Mouse (Mus musculus): ENCODE results near the gene Cldn7. TPM values are rescaled to one million over a fixed set of nuclear protein-coding genes. Genes with fewer than 3 reads are reported as not detected.

Gene Cldn7
- total RNA-seq, 2 experiments from 2014 or later = not detected

- intact Hi-C loops (cut with DNase I) = no loop called here
- Histone ChIP-seq H3K27ac (peak within 1 kb of the TSS; percentile 79), H3K4me3 (peak within 1 kb of the TSS; percentile 69)
- no peak for DNase-seq
- no peak for TF ChIP-seq CTCF (IDR thresholded peaks at IDR 0.05)
These were observed 52.1 kb downstream of the Cldn7 start, which contains the start of gene Dlg4 for GRCm38 (mm10) chr11:70016669-70017068. Gene Dlg4, plus strand, starts transcription at chr11:70016942.

- Histone ChIP-seq H3K4me3 (no peak overlapping the region), H3K27ac (peak overlapping the region; percentile 79)
- DNase-seq = no peak
- intact Hi-C loops (cut with DNase I) = no loop called here
- TF ChIP-seq CTCF (IDR thresholded peaks at IDR 0.05) = no peak
These were observed 52.7 kb downstream of the Cldn7 start for GRCm38 (mm10) chr11:70017199-70017767.

Small RNA genes lying within 50 kb of the gene (microRNA-seq; reads per million reads assigned to microRNA genes)
- gene Gm44349 (not detected), gene Mir324 (661 reads per million, percentile 71 among the genes with 10 or more reads in this experiment)

Other genes with a start within 250 kb of the Cldn7 start
- gene Polr2a, start 206.1 kb upstream of the Cldn7 start, total RNA-seq (2021) = 10 to 100 TPM; 26.9 to 35.4 TPM
- gene Slc35g3, start 202.8 kb upstream of the Cldn7 start, total RNA-seq (2021) = not detected
- gene Zbtb4, start 198.9 kb upstream of the Cldn7 start, total RNA-seq (2021) = 10 to 100 TPM; 29.3 to 35.9 TPM
- gene Chrnb1, start 168.8 kb upstream of the Cldn7 start, total RNA-seq (2021) = 10 to 100 TPM; 23.2 to 26.3 TPM
- gene Fgf11, start 162.9 kb upstream of the Cldn7 start, total RNA-seq (2021) = 1 to 10 TPM; 3.9 to 4.7 TPM
- gene Tmem102, start 159.2 kb upstream of the Cldn7 start, total RNA-seq (2021) = under 1 TPM; 0.20 to 0.41 TPM
- gene Gm39566, start 149.5 kb upstream of the Cldn7 start, total RNA-seq (2021) = not detected
- not detected for gene Spem2, start 146.3 kb upstream of the Cldn7 start, total RNA-seq (2021)
- not detected for gene Spem1, start 142.6 kb upstream of the Cldn7 start, total RNA-seq (2021)
- gene Nlgn2, start 127.0 kb upstream of the Cldn7 start, total RNA-seq (2021) = 1 to 10 TPM; 2.3 to 2.7 TPM
- 100 to 1,000 TPM; 144 to 165 TPM for gene Tmem256, start 126.3 kb upstream of the Cldn7 start, total RNA-seq (2021)
- gene Plscr3, start 118.4 kb upstream of the Cldn7 start, total RNA-seq (2021) = 10 to 100 TPM in 1 of 2 experiments, 1 to 10 TPM in 1; 9.6 to 13.0 TPM
- under 1 TPM in 1 of 2 experiments, not detected in 1; 0.11 TPM for gene Tnk1, start 106.0 kb upstream of the Cldn7 start, total RNA-seq (2021)
- not detected for gene Tmem95, start 86.8 kb upstream of the Cldn7 start, total RNA-seq (2021)
- gene Kctd11, start 83.4 kb upstream of the Cldn7 start, total RNA-seq (2021) = 1 to 10 TPM; 1.3 to 1.7 TPM
- under 1 TPM in 1 of 2 experiments, not detected in 1; 0.08 TPM for gene Acap1, start 69.2 kb upstream of the Cldn7 start, total RNA-seq (2021)
- under 1 TPM in 1 of 2 experiments, not detected in 1; 0.33 TPM for gene 2810408A11Rik, start 63.8 kb upstream of the Cldn7 start, total RNA-seq (2021)
- gene Neurl4, start 63.7 kb upstream of the Cldn7 start, total RNA-seq (2021) = 10 to 100 TPM; 25.2 to 33.5 TPM
- 10 to 100 TPM; 47.1 to 49.6 TPM for gene Gps2, start 50.9 kb upstream of the Cldn7 start, total RNA-seq (2021)
- gene Eif5a, start 42.8 kb upstream of the Cldn7 start, total RNA-seq (2021) = 100 to 1,000 TPM; 413 to 433 TPM
- 10 to 100 TPM in 1 of 2 experiments, 1 to 10 TPM in 1; 8.0 to 16.5 TPM for gene Ybx2, start 29.0 kb upstream of the Cldn7 start, total RNA-seq (2021)
- gene Slc2a4, start 16.6 kb upstream of the Cldn7 start, total RNA-seq (2021) = 100 to 1,000 TPM; 494 to 503 TPM
- 100 to 1,000 TPM; 217 to 261 TPM for gene Ctdnep1, start 16.4 kb downstream of the Cldn7 start, total RNA-seq (2021)
- 10 to 100 TPM; 33.0 to 45.2 TPM for gene Elp5, start 17.7 kb downstream of the Cldn7 start, total RNA-seq (2021)
- 100 to 1,000 TPM; 194 to 232 TPM for gene Gabarap, start 26.4 kb downstream of the Cldn7 start, total RNA-seq (2021)
- gene Phf23, start 31.0 kb downstream of the Cldn7 start, total RNA-seq (2021) = 10 to 100 TPM; 19.2 to 21.8 TPM
- 1 to 10 TPM; 3.6 to 5.0 TPM for gene Dvl2, start 35.8 kb downstream of the Cldn7 start, total RNA-seq (2021)
- gene Acadvl, start 50.6 kb downstream of the Cldn7 start, total RNA-seq (2021) = 100 to 1,000 TPM; 266 to 502 TPM
- gene Dlg4, start 52.2 kb downstream of the Cldn7 start, total RNA-seq (2021) = 1 to 10 TPM; 3.2 to 5.2 TPM
- not detected for gene Asgr1, start 89.3 kb downstream of the Cldn7 start, total RNA-seq (2021)
- under 1 TPM; 0.22 to 0.31 TPM for gene Asgr2, start 127.9 kb downstream of the Cldn7 start, total RNA-seq (2021)
- gene Mgl2, start 165.6 kb downstream of the Cldn7 start, total RNA-seq (2021) = 1 to 10 TPM in 1 of 2 experiments, under 1 TPM in 1; 0.94 to 3.3 TPM
- gene Clec10a, start 191.4 kb downstream of the Cldn7 start, total RNA-seq (2021) = 1 to 10 TPM; 2.1 to 2.7 TPM
- gene Slc16a11, start 248.0 kb downstream of the Cldn7 start, total RNA-seq (2021) = not detected